Mouse (Mus musculus) limb, embryonic 11.5 days (tissue): Measurements from ENCODE around the gene Farp1. TPM values are rescaled to one million over a fixed set of nuclear protein-coding genes. Genes with fewer than 3 reads are reported as not detected.

Experiments
- ATAC-seq: fragments of 200-750 bp; cut with Nextera tagmentation; 2 replicates; pipeline ENCODE4 v1.8.0; 2017; ENCODE audit warnings: low read depth; ENCODE audit not compliant: insufficient number of reproducible peaks, low FRiP score, low TSS enrichment
- DNase-seq: peaks from one replicate; pipeline ENCODE4 v3.0.0-alpha.2; 2015; ENCODE audit warnings: low spot score
- H3K27ac ChIP-seq: fragments of 300-500 bp; sonication (generic); replicated peaks from 2 replicates; pipeline ENCODE4 v1.5.1; 2014; ENCODE audit warnings: low read depth, mild to moderate bottlenecking, low read length
- H3K27me3 ChIP-seq: fragments of 300-500 bp; sonication (generic); 2 replicates; pipeline ENCODE4 v1.6.1; 2014; ENCODE audit warnings: mild to moderate bottlenecking, low read length, mixed read lengths; ENCODE audit not compliant: control insufficient read depth, insufficient read depth
- H3K36me3 ChIP-seq: fragments of 300-500 bp; sonication (generic); 2 replicates; pipeline ENCODE4 v1.6.1; 2014; ENCODE audit warnings: mild to moderate bottlenecking, low read length, moderate library complexity, mixed read lengths; ENCODE audit not compliant: control insufficient read depth, insufficient read depth
- H3K4me1 ChIP-seq: fragments of 300-500 bp; sonication (generic); 2 replicates; pipeline ENCODE4 v1.6.1; 2014; ENCODE audit warnings: low read length, mixed read lengths; ENCODE audit not compliant: control insufficient read depth, insufficient read depth
- H3K4me2 ChIP-seq: fragments of 300-500 bp; sonication (generic); 2 replicates; pipeline ENCODE4 v1.6.1; 2014; ENCODE audit warnings: low read depth, mild to moderate bottlenecking, moderate library complexity; ENCODE audit not compliant: severe bottlenecking
- H3K4me3 ChIP-seq: fragments of 300-500 bp; sonication (generic); 2 replicates; pipeline ENCODE4 v1.5.1; 2014; ENCODE audit warnings: low read depth, low read length
- H3K9ac ChIP-seq: fragments of 300-500 bp; sonication (generic); 2 replicates; pipeline ENCODE4 v1.6.1; 2014; ENCODE audit warnings: mild to moderate bottlenecking, low read length
- H3K9me3 ChIP-seq: fragments of 300-500 bp; sonication (generic); 2 replicates; pipeline ENCODE4 v1.6.1; 2016; ENCODE audit warnings: low read length; ENCODE audit not compliant: control insufficient read depth
- WGBS: fragments of 180-500 bp; shearing (Covaris S2); extraction: QIAGEN DNeasy Blood & Tissue Kit; methylation state at CpG from one replicate; pipeline ENCODE4 v1.1.7; 2014; 5-methylcytosine and 5-hydroxymethylcytosine counted together
- polyA plus RNA-seq: library from polyadenylated mRNA; unstranded; fragments of >200 nt; fragmentation: Nextera tagmentation; extraction: Ambion mirVana; gene quantifications from 2 replicates; pipeline ENCODE4 v1.2.1, GENCODE M21; 2014

Gene Farp1
- polyA plus RNA-seq, 1 experiment from 2014 or later: 57.6 TPM

DNA sequence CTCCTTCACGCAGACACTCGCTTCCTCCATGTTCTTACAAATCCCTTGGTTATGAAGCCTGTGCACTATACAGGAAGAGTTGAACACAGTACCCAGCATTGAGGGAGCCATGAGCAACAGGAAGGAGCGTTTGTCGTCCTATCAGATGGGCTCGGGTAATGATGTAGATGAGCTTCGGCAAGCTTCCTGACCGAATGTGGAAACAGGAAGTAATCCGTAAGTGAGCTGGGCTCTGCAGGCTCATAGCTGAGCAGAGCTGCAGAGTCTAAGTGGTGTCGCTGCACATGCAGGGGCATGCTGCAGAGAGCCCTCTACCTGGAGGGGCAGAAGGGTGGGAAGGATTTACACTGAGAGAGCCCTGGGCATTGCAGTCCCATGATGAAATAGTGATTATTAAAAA is 140.4 kb downstream of the Farp1 start:
- H3K36me3 ChIP-seq: no peaks in the 10 kb centered on the region
- H3K9ac ChIP-seq: no peak overlapping the region
- H3K27me3 ChIP-seq: no peaks in the 10 kb centered on the region
- ATAC-seq: no peak
- DNase-seq: no peak
- WGBS: 71% methylated on average over 9 of the region's 9 CpGs
- H3K4me2 ChIP-seq: no peak overlapping the region
- H3K4me3 ChIP-seq: no peak overlapping the region
- H3K9me3 ChIP-seq: no peaks in the 10 kb centered on the region
- 0 out of 2 replicates have a peak overlapping the region, but pooled peaks have one; percentile 33 for H3K27ac ChIP-seq
- H3K4me1 ChIP-seq: peaks cover 33% of the 10 kb centered on the region

GRCm38 (mm10) chr14:121175861-121176260 is 140.9 kb downstream of the Farp1 start:
- Histone ChIP-seq H3K27me3 (no peaks in the 10 kb centered on the region), H3K4me3 (no peak overlapping the region), H3K36me3 (no peaks in the 10 kb centered on the region), H3K9ac (no peak overlapping the region), H3K9me3 (no peaks in the 10 kb centered on the region), H3K4me2 (no peak overlapping the region), H3K4me1 (peaks cover 28% of the 10 kb centered on the region), H3K27ac (no peak overlapping the region)
- ATAC-seq (no peak), DNase-seq (no peak)
- WGBS: 76% methylated on average over 4 of the region's 4 CpGs

- no peak overlapping the region for H3K4me2 ChIP-seq
- no peaks in the 10 kb centered on the region for H3K36me3 ChIP-seq
- no peak overlapping the region for H3K9ac ChIP-seq
- 39% methylated on average over 6 of the region's 6 CpGs for WGBS
- no peak overlapping the region for H3K4me3 ChIP-seq
- 0 out of 2 replicates have a peak overlapping the region, but pooled peaks have one; percentile 23 for H3K27ac ChIP-seq
- no peaks in the 10 kb centered on the region for H3K27me3 ChIP-seq
- DNase-seq (peak; percentile 53), ATAC-seq (peak; percentile 51; the same call in 1 of the 2 replicates)
- no peaks in the 10 kb centered on the region for H3K9me3 ChIP-seq
- peaks cover 22% of the 10 kb centered on the region for H3K4me1 ChIP-seq
Observed at GRCm38 (mm10) chr14:121177907-121178306, 142.9 kb downstream of the Farp1 start.

GRCm38 (mm10) chr14:121180611-121181010 is 145.6 kb downstream of the Farp1 start:
- ATAC-seq (no peak), DNase-seq (no peak)
- Histone ChIP-seq H3K9ac (no peak overlapping the region), H3K4me1 (peaks cover 17% of the 10 kb centered on the region; the same call in 1 of the 2 replicates), H3K9me3 (no peaks in the 10 kb centered on the region), H3K4me3 (no peak overlapping the region), H3K27me3 (no peaks in the 10 kb centered on the region), H3K27ac (no peak overlapping the region), H3K36me3 (no peaks in the 10 kb centered on the region), H3K4me2 (no peak overlapping the region)
- WGBS: 64% methylated on average over 9 of the region's 9 CpGs

- no peak overlapping the region for H3K9ac ChIP-seq
- H3K4me1 ChIP-seq: peaks cover 17% of the 10 kb centered on the region; the same call in 1 of the 2 replicates
- H3K4me3 ChIP-seq: no peak overlapping the region
- H3K9me3 ChIP-seq: no peaks in the 10 kb centered on the region
- no peak for DNase-seq
- WGBS: 43% methylated on average over 4 of the region's 4 CpGs
- no peak overlapping the region for H3K4me2 ChIP-seq
- no peak for ATAC-seq
- no peaks in the 10 kb centered on the region for H3K27me3 ChIP-seq
- H3K36me3 ChIP-seq: peaks cover 2% of the 10 kb centered on the region; the same call in 1 of the 2 replicates
- H3K27ac ChIP-seq: no peak overlapping the region
Observed at GRCm38 (mm10) chr14:121181798-121182197, 146.8 kb downstream of the Farp1 start.

GRCm38 (mm10) chr14:121182967-121183366 is 148.0 kb downstream of the Farp1 start:
- peaks cover 4% of the 10 kb centered on the region; the same call in 1 of the 2 replicates for H3K36me3 ChIP-seq
- no peak overlapping the region for H3K9ac ChIP-seq

GRCm38 (mm10) chr14:121183414-121184130 is 148.6 kb downstream of the Farp1 start:
- H3K4me1 ChIP-seq: peaks cover 12% of the 10 kb centered on the region; the same call in 1 of the 2 replicates
- H3K4me3 ChIP-seq: no peak overlapping the region
- no peak overlapping the region for H3K4me2 ChIP-seq
- no peaks in the 10 kb centered on the region for H3K27me3 ChIP-seq
- H3K36me3 ChIP-seq: peaks cover 4% of the 10 kb centered on the region; the same call in 1 of the 2 replicates
- no peak for ATAC-seq
- DNase-seq: no peak
- 0 out of 2 replicates have a peak overlapping the region, but pooled peaks have one; percentile 14 for H3K27ac ChIP-seq
- WGBS: 62% methylated on average over 8 of the region's 8 CpGs
- H3K9ac ChIP-seq: no peak overlapping the region
- H3K9me3 ChIP-seq: no peaks in the 10 kb centered on the region

More at GRCm38 (mm10) chr14:121182967-121183366, 148.0 kb downstream of the Farp1 start:
- no peak for DNase-seq
- Histone ChIP-seq H3K27ac (no peak overlapping the region), H3K9me3 (no peaks in the 10 kb centered on the region), H3K4me1 (peaks cover 12% of the 10 kb centered on the region; the same call in 1 of the 2 replicates), H3K27me3 (no peaks in the 10 kb centered on the region), H3K4me2 (no peak overlapping the region), H3K4me3 (no peak overlapping the region)
- ATAC-seq: no peak
- 68% methylated on average over 8 of the region's 8 CpGs for WGBS

GRCm38 (mm10) chr14:121184351-121184750 is 149.4 kb downstream of the Farp1 start:
- Histone ChIP-seq H3K9ac (no peak overlapping the region), H3K9me3 (no peaks in the 10 kb centered on the region), H3K4me3 (no peak overlapping the region), H3K4me1 (peaks cover 12% of the 10 kb centered on the region; the same call in 1 of the 2 replicates), H3K27ac (no peak overlapping the region), H3K36me3 (peaks cover 4% of the 10 kb centered on the region; the same call in 1 of the 2 replicates), H3K27me3 (no peaks in the 10 kb centered on the region), H3K4me2 (no peak overlapping the region)
- no peak for DNase-seq
- 91% methylated on average over 8 of the region's 8 CpGs for whole genome bisulfite sequencing
- no peak for ATAC-seq
